Mouse (Mus musculus) heart, postnatal 25 days (tissue): ENCODE measurements around the gene Lmna. TPM values are rescaled to one million over a fixed set of nuclear protein-coding genes. Genes with fewer than 3 reads are reported as not detected.

Source experiments
- DNase-seq: peaks from one replicate; pipeline ENCODE4 v3.0.0; 2022; ENCODE audit warnings: low spot score
- intact Hi-C: fragments of 180-260 bp; cut with DNase I; formaldehyde crosslinking; loops from one replicate; pipeline ENCODE4 v1.15.1; 2025
- total RNA-seq, 2 experiments: library from RNA; stranded (reverse); gene quantifications; 2 replicates each; pipeline ENCODE4 v1.2.3; 2021

Lmna gene
- total RNA-seq, 2 experiments from 2014 or later: 121 to 132 TPM

DNA sequence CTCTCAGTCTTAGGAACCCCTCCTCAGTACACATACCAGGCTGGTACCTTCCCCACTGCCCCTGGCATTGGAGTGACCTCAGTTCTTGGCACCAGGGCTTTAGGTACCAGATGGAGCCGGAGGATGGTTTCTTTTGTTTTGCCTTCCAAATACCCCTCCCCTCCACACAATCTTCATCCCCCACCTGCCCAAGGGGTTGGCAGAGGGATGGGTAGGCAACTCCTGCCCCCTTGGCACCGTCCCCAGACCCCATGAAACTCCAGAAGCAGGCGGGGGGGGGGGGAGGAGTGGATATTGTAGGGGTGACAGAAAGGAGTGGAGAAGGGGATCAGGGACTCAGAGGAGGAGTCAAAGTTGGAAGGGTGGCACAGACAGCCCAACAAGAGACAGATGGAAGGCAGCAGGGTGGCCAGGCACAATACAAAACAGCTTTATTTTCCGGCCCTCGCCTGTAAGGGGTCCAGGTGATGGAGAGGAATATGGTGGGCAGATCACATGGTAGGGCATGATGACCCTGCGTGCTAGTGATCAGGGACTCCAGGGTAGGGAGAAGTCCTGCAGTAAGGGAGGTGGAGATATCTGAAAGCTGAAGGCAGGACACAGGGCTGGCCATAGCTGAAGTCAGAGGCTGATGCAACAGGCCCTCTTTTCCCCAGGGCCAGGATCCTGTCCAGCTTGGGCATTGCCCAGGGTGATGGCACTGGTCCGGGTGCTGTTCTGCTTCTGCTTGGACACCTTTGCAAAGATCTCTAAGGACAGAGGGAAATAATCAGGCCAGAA, 32.1 kb upstream of the Lmna start:
- DNase-seq: no peak
- intact Hi-C loops: no loop called here

DNA sequence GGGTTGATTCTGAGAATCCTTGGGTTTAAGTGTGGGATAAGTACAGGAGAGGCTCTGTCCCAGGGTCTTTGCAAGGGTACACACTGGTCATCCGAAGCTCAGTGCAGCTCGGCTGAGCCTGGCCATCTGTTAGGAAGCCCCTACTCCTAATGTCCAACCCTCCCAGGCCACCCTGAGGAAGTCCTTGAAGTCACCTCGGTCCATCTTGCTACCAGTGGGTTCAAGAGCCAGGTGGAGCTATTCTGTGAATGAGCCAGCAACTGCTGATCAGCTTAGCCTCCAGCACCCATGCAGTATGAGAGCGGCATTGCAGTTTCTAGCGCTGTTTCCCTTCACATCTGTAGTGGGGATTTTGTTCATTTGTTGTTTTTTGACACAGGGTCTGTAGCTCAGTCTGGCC, 30.3 kb upstream of the Lmna start:
- DNase-seq: no peak
- intact Hi-C loops: no loop called here

DNA sequence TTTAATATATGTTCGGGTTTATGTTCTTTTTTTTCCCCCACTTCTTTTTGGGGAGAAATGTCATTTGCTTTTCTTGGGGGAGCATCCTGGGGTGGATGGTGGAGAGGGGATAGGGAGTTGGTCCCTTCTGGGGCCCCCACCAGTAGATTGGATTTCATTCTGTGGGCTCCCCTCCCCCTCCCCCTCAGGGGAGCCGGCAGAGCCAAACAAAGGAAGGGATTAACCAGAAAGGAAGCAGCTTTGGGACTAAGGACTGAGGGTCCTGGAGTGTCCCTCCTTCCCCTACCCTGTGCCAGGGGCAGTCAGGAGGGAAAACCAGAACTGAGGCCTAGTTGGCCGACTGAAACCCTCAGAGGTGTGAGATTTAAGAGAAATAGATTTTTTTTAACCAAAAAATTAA, 29.6 kb upstream of the Lmna start:
- DNase-seq: no peak
- intact Hi-C loops: no loop called here

DNA sequence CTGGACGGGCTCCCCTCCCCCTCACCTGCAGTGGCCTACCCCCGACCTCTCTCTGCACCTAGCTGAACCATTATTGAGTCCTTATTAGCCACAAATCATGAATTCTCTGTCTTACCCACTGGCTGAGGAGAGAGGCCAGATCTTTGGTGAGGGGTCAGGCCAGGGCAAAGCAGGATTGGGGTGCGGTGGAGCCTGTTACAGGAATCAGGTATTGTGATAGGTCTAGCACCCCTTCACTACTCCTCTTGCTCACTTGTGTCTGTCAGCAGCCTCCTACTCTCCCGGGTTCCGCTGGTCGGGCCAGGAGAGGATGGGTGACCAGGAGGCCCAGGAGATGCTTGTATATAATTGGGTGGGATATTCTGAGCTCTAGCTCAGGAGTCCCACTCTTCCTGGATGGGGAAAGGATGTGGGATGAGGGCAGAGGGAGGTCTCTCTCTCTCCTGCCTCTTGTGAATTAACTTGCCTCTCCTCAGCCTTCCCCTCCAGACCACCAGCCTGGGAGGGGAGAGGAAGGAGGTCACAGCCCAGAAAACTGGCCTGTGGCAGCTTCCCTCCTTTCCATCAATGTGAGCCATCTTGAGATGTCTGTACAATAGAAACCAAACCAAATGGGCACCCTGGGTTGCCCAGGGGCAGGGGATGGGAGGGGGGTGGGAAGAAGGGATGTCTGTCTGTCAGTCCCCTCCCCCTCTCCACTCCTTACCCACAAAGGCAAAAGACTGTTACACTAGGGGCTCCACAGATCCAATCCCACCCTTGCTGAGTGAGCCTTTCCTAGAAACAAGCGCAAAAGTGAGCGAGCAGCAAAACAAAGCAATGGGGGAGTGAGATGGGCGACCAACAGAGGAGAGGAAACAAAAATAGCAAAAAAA, 28.8 kb upstream of the Lmna start:
- intact Hi-C loops: no loop called here
- no peak for DNase-seq

DNA sequence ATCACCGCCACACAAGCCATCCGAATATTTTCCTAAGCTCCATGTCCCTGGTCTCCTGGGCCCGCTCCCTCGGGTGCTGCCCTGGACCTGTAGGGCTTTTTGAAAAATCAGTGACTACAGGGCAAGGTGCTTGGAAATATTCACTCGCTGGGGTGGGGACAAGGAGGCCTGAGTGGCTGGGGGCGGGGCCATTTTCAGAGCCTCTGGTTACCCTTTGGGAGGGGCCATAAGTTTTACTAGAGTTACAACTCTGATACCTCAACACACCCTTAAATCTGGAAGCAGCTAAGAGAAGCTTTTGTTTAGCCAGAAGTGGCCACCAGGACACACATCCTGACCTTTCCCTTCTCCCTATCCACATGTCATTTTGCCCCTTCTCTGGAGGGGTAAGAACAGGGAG, 27.4 kb upstream of the Lmna start:
- DNase-seq: no peak
- intact Hi-C loops: no loop called here

DNA sequence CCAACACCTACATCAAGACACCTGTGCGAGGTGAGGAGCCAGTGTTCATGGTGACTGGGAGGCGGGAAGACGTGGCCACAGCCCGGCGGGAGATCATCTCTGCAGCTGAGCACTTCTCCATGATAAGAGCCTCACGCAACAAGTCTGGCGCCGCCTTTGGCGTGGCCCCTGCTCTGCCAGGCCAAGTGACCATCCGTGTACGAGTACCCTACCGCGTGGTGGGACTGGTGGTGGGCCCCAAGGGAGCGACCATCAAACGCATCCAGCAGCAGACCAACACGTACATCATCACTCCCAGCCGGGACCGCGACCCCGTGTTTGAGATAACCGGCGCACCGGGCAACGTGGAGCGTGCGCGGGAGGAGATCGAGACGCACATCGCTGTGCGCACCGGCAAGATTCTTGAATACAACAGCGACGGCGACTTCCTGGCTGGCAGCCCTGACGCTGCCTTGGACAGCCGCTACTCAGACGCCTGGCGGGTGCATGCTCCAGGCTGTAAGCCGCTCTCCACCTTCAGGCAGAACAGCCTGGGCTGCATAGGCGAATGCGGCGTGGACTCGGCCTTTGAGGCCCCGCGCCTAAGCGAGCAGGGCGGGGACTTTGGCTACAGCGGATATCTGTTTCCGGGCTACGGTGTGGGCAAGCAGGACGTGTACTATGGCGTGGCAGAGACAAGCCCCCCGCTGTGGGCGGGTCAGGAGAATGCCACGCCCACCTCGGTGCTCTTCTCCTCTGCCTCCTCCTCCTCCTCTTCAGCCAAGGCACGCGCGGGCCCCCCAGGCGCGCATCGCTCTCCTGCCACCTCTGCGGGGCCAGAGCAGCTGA, 26.6 kb upstream of the Lmna start:
- peak; percentile 82 for DNase-seq
- intact Hi-C loops: no loop called here

DNA sequence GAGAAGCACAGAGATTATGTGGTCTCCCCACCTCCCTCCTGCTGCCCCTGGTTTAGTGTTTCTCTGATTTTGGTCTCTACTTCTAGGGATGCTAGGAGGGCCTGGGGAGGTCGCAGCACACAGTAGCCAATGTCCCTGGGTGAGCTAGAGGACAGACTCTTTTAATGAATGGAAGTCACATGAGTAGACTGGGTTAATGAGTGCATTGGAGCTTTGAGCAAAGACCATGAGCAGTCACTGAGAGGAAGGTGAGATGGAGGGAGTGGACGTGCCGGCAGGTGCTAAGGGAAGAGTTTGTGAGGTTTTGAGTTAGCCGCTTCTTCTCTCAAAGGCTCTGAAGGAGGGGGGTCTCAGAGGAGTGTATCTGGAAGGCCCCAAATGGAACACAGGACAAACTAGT, 25.8 kb upstream of the Lmna start:
- intact Hi-C loops: no loop called here
- DNase-seq: no peak

DNA sequence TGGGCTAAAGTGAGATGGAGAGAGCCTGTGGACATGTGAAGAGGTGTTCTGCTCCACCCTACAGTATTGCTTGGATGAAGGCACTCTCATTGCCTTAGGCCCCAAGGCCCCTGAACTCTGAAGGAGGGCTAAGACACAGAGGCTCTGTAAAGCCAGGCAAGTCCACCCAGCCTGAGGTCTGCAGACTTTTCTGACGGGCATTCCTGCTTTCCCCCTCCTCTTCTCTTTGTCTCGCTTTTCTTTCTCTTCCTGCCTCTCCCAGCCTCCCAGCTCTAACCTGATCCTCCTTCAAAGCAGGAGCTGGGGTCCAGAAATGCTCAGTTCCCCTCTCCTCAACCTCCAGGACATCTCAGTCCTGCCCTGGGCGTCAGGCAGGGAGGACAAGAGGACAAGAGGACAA, 25.2 kb upstream of the Lmna start:
- intact Hi-C loops: no loop called here
- no peak for DNase-seq

DNA sequence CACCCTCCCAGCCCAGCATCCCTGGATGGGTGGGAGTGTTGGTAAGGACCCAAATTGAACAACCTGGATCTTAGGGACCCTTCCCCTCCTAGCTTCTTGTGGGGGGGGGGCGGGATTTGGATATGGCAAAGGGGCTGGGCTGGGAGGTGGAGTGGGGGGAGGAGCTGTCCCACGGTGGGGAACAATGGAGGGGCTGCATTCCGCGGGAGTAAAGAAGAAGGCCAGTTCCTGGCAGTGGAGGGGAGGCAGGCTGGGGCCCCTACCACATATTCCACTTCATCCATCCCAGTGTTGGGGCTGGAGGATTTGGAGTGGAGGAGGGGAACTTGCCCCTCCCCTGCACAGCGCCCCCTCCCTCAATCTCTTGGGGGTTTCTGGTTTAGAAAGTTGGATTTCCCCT, 23.9 kb upstream of the Lmna start:
- intact Hi-C loops: loop anchor here (2.0 kb wide), 1 partner anchor 19 kb away; the partner anchor contains the start of genes Lamtor2 and Ubqln4
- no peak for DNase-seq

DNA sequence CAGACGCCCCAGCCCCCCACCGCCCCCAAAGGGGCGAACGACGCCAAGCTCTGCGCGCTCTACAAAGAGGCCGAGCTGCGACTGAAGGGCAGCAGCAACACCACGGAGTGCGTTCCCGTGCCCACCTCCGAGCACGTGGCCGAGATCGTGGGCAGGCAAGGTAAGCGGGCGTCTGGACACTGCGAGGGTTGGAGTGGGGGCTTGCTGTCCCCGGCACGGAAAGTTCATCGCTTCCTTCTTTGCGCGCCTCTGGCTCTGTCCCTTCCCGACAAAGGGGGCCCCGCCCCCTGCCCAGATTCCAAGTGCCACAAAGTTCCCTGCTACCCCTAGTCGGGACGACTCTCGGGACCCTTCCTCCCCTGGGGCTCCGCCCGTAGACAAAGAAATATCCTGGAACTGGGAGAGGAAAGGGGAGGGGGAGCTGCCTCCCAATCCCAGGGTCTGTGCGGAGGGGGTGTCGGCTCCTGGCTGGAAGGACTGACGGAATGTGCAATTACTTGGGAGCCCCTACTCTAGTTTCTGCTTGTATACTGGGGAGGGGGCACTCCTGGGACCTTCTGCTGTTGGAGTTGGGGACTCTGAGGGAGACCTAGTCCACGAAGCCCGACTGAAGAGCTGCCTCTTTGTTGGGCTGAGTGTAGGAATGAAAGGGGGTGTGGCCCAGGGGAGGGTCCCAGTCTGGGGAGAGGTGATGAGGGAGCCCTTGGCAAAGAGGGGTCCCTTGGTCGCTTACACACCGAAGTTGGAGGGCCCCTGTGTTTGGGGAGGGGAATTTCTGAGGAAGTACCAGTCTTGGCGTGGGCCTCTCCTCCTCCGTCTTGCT, 23.1 kb upstream of the Lmna start:
- DNase-seq: no peak
- intact Hi-C loops: loop anchor here (2.0 kb wide), 1 partner anchor 20 kb away; the partner anchor contains the start of genes Lamtor2 and Ubqln4

DNA sequence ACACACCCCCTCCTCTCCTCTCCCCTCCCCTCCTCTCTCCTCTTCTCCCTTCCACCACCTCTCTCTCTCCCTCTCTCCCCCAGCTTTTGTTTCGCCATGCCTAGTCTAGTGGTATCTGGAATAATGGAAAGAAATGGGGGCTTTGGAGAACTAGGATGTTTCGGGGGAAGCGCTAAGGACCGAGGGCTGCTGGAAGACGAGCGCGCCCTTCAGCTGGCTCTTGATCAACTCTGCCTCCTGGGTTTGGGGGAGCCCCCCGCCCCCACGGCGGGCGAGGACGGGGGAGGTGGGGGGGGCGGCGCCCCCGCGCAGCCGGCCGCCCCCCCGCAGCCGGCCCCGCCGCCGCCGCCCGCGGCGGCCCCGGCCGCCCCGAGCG, 22.5 kb upstream of the Lmna start, which contains the start of gene Mex3a:
Mex3a (plus strand) TSS at position 97 of the 376 bp plus-strand sequence.
- DNase-seq: no peak
- intact Hi-C loops: loop anchor here (2.0 kb wide), 1 partner anchor 21 kb away; the partner anchor contains the start of genes Lamtor2 and Ubqln4

DNA sequence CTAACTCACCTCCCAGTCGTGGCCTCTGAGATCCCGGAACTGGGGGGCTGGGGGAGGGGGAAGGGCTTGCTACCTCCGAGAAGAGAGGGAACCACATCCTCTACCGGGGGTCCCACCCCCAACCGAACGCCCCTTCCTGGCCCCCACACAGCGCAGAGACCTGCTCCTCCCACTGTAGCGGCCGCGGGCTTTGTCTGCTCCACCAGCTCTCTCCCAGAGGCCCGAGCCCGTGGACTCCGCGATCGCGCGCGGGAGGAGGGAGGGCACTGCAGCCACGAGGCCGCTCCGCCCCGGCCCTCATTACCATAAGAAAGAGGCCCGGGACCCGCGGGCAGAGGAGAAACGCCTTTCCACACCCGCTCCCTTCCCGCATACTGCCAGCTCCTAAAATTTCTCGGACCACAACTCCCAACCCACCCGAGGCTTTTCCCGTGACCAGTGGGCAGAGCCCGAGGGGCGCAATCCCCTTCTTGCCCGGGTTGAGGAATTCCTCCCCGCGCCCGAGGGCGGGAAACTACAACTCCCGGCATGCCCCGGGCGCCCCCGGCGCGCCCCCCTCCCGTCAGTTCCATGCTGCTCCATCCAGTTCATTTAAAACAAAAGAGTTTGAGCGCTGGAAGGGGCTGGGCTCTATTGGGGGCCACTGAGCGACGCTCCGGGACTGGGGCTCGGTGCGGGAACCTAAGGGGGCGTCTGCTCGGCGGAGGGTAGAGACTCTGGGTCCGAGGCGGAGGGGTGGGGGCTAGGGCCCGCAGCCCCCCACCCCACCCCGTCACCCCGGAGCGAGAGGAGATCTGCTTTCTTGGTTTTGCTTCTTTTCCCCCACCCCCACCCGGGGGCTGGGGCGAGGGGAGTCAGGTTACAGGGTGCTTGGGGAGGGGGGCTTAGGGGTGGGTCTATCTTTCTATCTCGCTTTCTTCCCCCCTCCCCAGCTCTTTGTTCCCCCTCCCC, 21.9 kb upstream of the Lmna start:
- DNase-seq: peak; percentile 78
- intact Hi-C loops: loop anchor here (2.0 kb wide), 1 partner anchor 21 kb away; the partner anchor contains the start of genes Lamtor2 and Ubqln4

DNA sequence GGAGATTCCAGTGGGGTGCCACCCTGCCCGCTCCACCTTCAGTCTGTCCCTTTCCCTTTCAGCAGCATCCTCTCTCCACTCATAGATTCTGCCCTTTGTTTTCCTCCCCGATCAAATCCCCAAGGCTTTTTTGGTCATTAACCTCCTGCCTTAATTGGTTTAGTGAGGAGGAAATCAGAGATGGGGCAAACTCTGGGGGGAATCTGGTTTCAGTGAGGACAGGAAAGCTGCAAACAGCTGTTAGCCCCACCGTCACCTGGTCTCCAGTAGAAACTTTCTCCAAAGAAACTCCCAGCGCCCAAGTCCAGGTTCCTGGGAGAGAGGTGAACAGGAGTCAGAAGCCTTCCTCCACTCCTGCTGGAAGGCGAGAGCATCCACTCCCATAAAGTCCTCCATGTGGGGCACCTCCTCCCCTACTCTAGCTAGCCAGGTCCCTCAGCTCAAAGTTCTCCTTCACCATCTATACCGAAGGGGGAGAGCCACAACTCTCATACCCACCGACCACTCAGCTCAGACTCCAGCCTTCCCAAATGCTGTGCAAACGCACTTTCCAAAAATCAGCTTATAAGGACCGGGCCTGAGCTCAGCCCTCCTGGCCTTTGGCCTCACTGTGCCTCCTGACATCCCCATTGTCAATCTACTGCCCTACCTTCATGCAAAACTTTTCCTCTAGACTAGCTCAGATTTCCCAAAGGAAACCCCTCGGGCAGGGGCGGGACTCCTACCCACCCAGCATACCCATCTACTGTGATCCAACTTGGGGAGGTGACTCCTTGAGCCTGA, 20.5 kb upstream of the Lmna start:
- DNase-seq: no peak
- intact Hi-C loops: no loop called here

DNA sequence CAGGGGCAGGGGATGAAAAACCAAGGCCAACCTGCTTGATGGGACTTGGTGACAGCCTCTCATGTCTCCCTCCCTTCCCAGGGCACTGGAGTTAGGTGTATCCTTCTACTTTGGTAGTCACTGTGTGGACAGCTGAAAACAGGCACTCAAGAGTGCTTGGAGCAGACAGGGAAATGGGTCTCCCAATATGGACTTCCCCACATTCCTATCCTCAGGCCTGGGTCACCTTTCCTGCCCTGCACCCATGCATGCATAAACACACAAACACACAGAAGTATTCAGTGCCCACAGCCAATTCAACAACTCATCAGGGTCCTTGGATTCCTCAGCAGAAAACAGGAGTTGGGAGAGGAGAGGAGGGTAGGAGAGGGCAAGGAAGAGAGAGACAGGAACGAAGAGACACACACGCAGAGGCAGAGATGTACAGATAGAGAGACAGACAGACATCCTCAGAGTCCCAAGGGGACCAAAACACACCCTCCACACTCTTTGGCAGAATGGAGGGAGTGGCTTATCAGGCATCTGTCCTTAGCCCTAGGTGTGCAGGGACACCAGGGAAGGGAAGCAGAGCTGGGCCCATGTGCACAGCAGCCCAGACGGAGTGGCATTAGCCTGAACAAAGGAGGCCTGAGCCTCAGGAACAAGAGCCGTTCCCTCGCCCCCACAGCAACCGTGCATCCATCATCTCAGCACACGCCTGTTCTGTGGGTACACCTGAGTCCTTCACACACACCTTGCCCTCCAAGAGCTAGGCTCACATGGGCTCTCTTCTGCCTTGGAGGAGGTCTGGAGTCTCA, 19.6 kb upstream of the Lmna start:
- DNase-seq: no peak
- intact Hi-C loops: no loop called here

DNA sequence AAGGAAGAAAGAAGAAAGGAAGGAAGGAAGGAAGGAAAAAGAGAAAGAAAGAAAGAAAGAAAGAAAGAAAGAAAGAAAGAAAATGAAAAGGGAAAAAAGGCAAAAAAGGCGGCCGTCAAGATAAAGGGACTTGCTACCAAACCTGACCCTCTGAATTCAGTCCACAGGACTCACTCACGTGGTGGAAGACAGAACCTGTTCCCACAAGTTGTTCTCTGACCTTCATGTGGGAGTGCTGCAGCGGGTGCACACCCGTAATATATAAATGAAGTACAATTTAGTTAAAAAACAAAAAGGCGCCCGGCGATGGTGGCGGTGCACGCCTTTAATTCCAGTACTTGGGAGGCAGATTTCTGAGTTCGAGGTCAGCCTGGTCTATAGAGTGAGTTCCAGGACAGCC, 18.9 kb upstream of the Lmna start:
- intact Hi-C loops: no loop called here
- no peak for DNase-seq

DNA sequence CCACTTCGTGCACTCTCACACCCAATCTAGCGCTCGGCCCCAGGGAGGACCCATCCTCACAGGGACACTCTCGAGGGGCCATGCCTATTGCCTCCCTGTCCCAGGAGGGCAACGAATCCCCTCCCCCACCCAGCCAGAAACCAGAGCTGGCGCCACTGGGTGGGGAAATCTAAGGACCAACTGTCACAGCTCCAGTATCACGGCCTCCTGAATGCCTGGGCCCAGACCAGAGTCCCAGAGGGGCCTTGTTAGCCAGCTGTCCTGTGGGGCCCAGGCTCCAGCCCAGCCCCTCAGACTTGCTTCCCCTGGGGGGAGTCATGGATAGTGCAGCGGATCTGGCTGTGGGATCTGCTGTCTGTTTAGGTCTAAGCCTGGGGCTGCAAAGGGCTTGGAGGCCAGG, 17.8 kb upstream of the Lmna start:
- DNase-seq: no peak
- intact Hi-C loops: no loop called here
